Mouse (Mus musculus): ENCODE results near the gene Bpifb9a.
"Not testable (repeated sequence)": the region's sequence is repeated elsewhere in the genome, so short reads cannot be mapped to it uniquely, and the experiment has no call there.

The Bpifb9a gene

DNA sequence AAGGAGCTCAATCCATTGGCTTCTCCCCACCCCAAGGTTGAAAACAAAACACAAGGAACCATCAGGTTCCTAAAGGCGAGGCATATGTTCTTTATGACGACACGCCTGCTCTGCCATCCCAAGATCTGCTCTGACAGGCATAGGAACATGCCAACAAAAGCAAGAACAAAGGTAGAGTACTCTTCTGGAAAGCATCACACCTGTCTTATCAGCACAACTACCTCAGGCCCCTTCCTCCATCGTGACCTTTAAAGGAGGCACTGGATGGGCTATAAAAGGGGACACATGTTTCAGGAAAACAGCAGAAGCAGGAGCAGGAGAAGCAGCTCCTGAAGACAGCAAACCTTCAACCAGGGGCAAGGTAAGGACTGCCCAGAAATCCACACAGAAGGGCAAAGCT, 49.3 kb downstream of the Bpifb9a start, which contains the start of gene Bpifb9b:
Bpifb9b (plus strand) TSS at position 301 of the 400 bp plus-strand sequence.
- not testable (repeated sequence) for DNase-seq (ENCODE audit: low spot score in 2 of 2)

DNA sequence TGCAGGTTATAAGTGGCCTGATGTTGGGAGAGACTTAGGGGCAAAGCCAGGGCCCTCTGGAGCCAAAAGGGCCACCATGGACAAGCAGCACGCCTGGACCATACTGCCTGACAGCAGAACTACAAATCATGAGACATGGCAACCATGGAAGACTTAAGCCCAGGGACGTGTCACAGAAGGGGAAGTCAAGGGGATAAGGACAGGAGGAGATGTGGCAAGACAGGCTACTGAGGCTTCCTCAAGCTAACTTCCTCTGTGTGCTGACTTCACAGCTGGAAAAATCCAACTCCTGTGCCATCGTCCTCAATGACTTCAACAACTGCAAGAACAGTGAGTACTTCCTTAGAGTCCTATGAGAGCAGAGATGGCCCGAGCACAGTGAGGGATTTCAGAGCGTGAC, 56.1 kb downstream of the Bpifb9a start:
- not testable (repeated sequence) for DNase-seq (ENCODE audit: low spot score in 2 of 2)

All from thymus, postnatal 10 days (tissue).